Mouse (Mus musculus) liver, postnatal 0 days (tissue): ENCODE data around the gene Evpl. TPM values are rescaled to one million over a fixed set of nuclear protein-coding genes. Genes with fewer than 3 reads are reported as not detected.

Source experiments
- ATAC-seq: fragments of 200-750 bp; cut with Nextera tagmentation; 2 replicates; pipeline ENCODE4 v1.8.0; 2017; ENCODE audit warnings: mild to moderate bottlenecking, moderate library complexity
- DNase-seq: peaks from one replicate; pipeline ENCODE4 v3.0.0-alpha.2; 2016
- H3K27ac ChIP-seq: fragments of 300-500 bp; sonication (generic); 2 replicates; pipeline ENCODE4 v1.5.1; 2014; ENCODE audit warnings: antibody characterized with exemption, moderate library complexity, mild to moderate bottlenecking, low read depth
- H3K27me3 ChIP-seq: fragments of 300-500 bp; sonication (generic); 2 replicates; pipeline ENCODE4 v1.6.1; 2014; ENCODE audit warnings: low read length, control low read depth, mixed read lengths; ENCODE audit not compliant: insufficient read depth
- H3K36me3 ChIP-seq: fragments of 300-500 bp; sonication (generic); replicated peaks from 2 replicates; pipeline ENCODE4 v1.6.1; 2014; ENCODE audit warnings: mild to moderate bottlenecking, control low read depth, low read length, moderate library complexity, mixed read lengths; ENCODE audit not compliant: insufficient read depth
- H3K4me1 ChIP-seq: fragments of 300-500 bp; sonication (generic); 2 replicates; pipeline ENCODE4 v1.6.1; 2014; ENCODE audit warnings: antibody characterized with exemption, mild to moderate bottlenecking, control low read depth; ENCODE audit not compliant: insufficient read depth
- H3K4me2 ChIP-seq: fragments of 300-500 bp; sonication (generic); 2 replicates; pipeline ENCODE4 v1.6.1; 2014; ENCODE audit warnings: low read depth, mild to moderate bottlenecking, low read length, moderate library complexity, mixed read lengths
- H3K4me3 ChIP-seq: fragments of 300-500 bp; sonication (generic); 2 replicates; pipeline ENCODE4 v1.5.1; 2014; ENCODE audit warnings: low read depth, low read length
- H3K9ac ChIP-seq: fragments of 300-500 bp; sonication (generic); replicated peaks from 2 replicates; pipeline ENCODE4 v1.6.1; 2014; ENCODE audit warnings: mild to moderate bottlenecking, moderate library complexity
- H3K9me3 ChIP-seq: fragments of 300-500 bp; sonication (generic); 2 replicates; pipeline ENCODE4 v1.6.1; 2016; ENCODE audit warnings: mild to moderate bottlenecking, control low read depth, low read length, mixed read lengths
- CTCF ChIP-seq: sonication (generic); IDR thresholded peaks from 2 replicates; pipeline ENCODE4 v1.5.1; 2016; ENCODE audit warnings: antibody characterized with exemption, low read depth
- EP300 ChIP-seq: IDR thresholded peaks from 2 replicates; pipeline ENCODE4 v1.6.1; 2016; ENCODE audit warnings: antibody characterized with exemption, low read depth, mild to moderate bottlenecking
- WGBS: fragments of 180-500 bp; shearing (Covaris S2); extraction: QIAGEN DNeasy Blood & Tissue Kit; methylation state at CpG from one replicate; pipeline ENCODE4 v1.1.7; 2014; ENCODE audit not compliant: insufficient replicate concordance; 5-methylcytosine and 5-hydroxymethylcytosine counted together
- polyA plus RNA-seq: library from polyadenylated mRNA; unstranded; fragments of >200 nt; fragmentation: Nextera tagmentation; extraction: Ambion mirVana; gene quantifications from 2 replicates; pipeline ENCODE4 v1.2.1, GENCODE M21; 2015

Evpl gene
- polyA plus RNA-seq, 1 experiment from 2014 or later = 0.07 TPM

DNA sequence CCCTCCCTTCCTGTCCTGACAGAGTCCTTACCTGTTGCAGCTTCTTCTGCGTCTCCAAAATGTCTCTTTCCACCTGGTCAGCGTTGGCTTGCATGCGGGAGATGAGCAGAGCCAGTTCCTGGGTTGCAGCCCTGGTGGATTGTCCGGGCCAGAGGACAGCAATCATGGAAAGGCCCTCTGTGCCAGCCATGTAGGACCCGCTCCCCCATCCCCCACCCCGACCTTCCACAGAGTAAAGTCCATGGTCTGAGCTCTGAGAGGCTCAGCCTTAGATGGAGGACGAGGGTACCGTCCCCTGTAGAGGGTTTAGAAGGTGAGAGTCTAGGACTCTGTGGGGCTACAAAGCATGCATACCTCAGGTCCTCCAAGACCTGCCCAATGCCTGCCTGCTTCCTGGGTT is 3.0 kb downstream of the Evpl start:
- DNase-seq (peak; percentile 25), ATAC-seq (no peak)
- TF ChIP-seq EP300 (no peak), CTCF (no peak)
- no peak overlapping the region for H3K27ac ChIP-seq
- H3K4me1 ChIP-seq = peaks cover 5% of the 10 kb centered on the region
- H3K9ac ChIP-seq = no peak overlapping the region
- H3K27me3 ChIP-seq = 0 out of 2 replicates have a peak, but pooled peaks cover 7% of the 10 kb centered on the region
- no peak overlapping the region for H3K4me3 ChIP-seq
- 67% methylated on average over 8 of the region's 8 CpGs for WGBS
- no peak overlapping the region for H3K4me2 ChIP-seq
- H3K36me3 ChIP-seq = no peaks in the 10 kb centered on the region
- no peaks in the 10 kb centered on the region for H3K9me3 ChIP-seq

DNA sequence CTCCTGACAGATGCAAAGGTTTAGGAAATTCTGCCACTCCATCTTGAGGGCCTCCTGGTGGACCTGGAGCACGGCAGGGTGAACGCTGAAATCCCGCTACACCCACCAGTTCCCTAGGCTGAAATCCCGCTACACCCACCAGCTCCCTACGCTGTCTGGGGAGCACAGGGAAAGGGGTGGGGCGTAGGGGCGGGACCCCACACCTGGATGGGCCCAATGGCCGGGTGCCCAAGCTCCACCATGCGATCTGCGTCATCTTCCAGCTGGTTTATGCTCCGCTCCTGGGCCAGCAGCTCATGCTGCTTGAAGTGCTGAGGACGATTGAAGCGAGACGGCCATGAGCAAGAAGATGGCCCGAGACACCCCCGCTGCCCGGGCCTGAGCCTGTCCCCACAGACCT is 5.5 kb downstream of the Evpl start:
- ATAC-seq (no peak), DNase-seq (peak; percentile 16)
- H3K4me1 ChIP-seq = no peaks in the 10 kb centered on the region
- WGBS = 49% methylated on average over 17 of the region's 17 CpGs
- no peak for TF ChIP-seq CTCF
- no peak for TF ChIP-seq EP300
- no peaks in the 10 kb centered on the region for H3K9me3 ChIP-seq
- no peaks in the 10 kb centered on the region for H3K36me3 ChIP-seq
- no peak overlapping the region for H3K4me2 ChIP-seq
- no peak overlapping the region for H3K27ac ChIP-seq
- no peak overlapping the region for H3K9ac ChIP-seq
- H3K4me3 ChIP-seq = no peak overlapping the region
- no peaks in the 10 kb centered on the region for H3K27me3 ChIP-seq

DNA sequence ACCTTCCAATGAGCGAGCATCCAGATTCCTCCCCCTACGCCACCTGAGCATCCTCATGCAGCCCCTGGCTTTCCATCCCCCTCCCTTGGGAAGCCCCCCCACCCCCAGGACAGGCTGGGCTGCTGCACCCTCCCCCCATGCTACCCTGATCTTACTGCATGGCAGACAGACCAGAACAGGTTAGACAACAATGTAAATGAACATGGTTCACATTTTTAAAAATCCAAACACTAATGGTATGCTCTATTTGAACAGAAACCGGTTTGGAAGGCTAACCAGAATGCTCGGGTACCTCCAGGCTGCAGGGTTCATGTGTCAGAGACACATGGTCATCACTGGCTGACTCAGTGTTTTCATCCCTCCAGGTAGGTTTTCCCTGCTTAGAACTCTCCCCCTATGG is 9.2 kb downstream of the Evpl start:
- WGBS = 75% methylated on average over 4 of the region's 4 CpGs
- H3K4me3 ChIP-seq = no peak overlapping the region
- no peak for ATAC-seq
- no peak overlapping the region for H3K4me2 ChIP-seq
- no peak overlapping the region for H3K27ac ChIP-seq
- TF ChIP-seq CTCF = no peak
- TF ChIP-seq EP300 = no peak
- H3K27me3 ChIP-seq = peaks cover 2% of the 10 kb centered on the region
- no peaks in the 10 kb centered on the region for H3K4me1 ChIP-seq
- H3K36me3 ChIP-seq = no peaks in the 10 kb centered on the region
- no peaks in the 10 kb centered on the region for H3K9me3 ChIP-seq
- no peak for DNase-seq
- no peak overlapping the region for H3K9ac ChIP-seq

DNA sequence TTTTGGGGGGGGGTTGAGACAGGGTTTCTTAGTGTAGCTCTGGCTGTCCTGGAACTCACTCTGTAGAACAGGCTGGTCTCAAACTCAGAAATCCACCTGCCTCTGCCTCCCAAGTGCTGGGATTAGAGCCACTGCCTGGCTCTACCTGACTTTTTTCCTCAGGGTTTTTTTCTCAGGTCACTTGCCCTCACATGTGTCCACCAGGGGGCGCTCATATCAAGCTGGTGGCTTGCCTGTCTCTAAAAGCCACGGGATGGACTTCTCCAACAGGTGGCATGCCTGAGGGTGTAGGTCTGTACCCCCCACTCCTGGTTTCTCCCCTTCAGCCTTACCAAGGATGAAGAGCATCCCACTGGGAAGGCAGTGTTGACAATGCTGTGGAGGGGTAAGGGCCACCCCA is 11.5 kb downstream of the Evpl start:
- Histone ChIP-seq H3K4me3 (no peak overlapping the region), H3K27me3 (peaks cover 25% of the 10 kb centered on the region), H3K36me3 (no peaks in the 10 kb centered on the region), H3K9me3 (no peaks in the 10 kb centered on the region), H3K4me2 (no peak overlapping the region), H3K27ac (no peak overlapping the region), H3K4me1 (no peaks in the 10 kb centered on the region), H3K9ac (no peak overlapping the region)
- DNase-seq (peak; percentile 92), ATAC-seq (peak; percentile 59)
- no peak for TF ChIP-seq EP300
- peak; percentile 94 for TF ChIP-seq CTCF
- 0% methylated on average over 2 of the region's 2 CpGs for WGBS

DNA sequence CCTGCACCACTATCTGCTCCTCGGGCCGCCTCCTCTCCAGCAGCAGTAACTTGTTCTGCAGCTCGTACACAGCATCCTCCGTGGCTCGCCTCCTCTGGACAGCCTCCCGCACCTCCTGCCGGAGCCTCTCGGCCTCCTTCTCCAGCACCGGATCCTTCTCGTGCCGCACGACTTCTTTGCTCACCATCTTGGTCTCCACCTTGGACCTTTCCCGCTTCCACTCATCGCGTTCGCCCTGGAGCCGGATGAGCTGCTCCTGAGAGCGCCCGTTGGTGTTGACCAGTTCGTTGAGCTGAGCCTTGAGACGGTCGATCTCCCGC is 15.2 kb downstream of the Evpl start:
- Histone ChIP-seq H3K36me3 (no peaks in the 10 kb centered on the region), H3K4me1 (peaks cover 27% of the 10 kb centered on the region), H3K4me2 (peak overlapping the region; percentile 59), H3K9ac (peak overlapping the region; percentile 6; the same call in 1 of the 2 replicates), H3K4me3 (peak overlapping the region; percentile 19), H3K27me3 (peaks cover 29% of the 10 kb centered on the region), H3K9me3 (no peaks in the 10 kb centered on the region), H3K27ac (no peak overlapping the region)
- no peak for ATAC-seq
- WGBS = 16% methylated on average over 23 of the region's 23 CpGs
- DNase-seq = peak; percentile 18
- TF ChIP-seq CTCF (no peak), EP300 (no peak)

DNA sequence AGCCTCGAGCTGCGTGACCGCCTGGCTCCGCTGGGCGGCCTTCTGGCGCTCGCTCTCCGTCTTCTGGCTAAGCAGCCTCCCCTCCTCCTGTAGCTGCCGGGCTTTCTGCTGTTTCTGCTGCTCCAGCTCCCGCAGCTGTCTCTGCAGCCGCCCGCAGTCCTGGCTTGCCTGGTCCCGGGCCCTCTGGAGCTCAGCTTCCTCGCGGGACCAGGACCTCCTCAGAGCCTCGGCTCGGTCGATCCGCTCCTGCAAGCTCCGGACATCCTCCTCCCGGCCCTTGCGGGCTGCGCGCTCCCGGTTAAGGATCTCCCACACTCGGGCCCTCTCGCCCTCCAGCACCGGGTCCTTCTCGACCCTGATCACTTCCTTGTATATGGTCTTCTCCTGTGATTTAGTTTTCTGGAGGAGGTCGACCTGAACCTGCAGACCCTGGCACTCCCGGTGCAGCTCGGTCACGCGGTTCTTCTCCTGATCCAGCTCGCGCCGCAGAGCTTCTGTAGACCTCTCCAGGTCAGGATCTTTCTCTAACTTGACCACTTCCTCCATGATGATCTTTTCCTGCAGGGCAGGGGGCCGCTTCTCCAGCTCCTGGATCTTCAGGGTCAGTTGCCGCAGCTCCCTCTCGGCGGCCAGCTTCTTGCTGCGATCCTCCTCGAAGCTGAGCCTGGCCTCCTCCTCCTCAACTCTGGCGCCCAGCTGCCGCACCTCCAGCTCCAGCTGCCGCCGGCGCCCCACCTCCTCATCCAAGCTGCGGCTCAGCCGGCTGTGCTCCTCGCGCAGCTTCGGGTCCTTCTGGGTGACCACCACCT is 15.7 kb downstream of the Evpl start:
- no peak for TF ChIP-seq CTCF
- TF ChIP-seq EP300 = no peak
- Histone ChIP-seq H3K4me3 (peak overlapping the region; percentile 19), H3K36me3 (no peaks in the 10 kb centered on the region), H3K9me3 (no peaks in the 10 kb centered on the region), H3K9ac (peak overlapping the region; percentile 6; the same call in 1 of the 2 replicates), H3K27me3 (peaks cover 29% of the 10 kb centered on the region), H3K4me2 (peak overlapping the region; percentile 59), H3K27ac (no peak overlapping the region), H3K4me1 (peaks cover 27% of the 10 kb centered on the region)
- 11% methylated on average over 53 of the region's 53 CpGs for WGBS
- ATAC-seq (no peak), DNase-seq (peak; percentile 26)
